Mouse (Mus musculus) megakaryocyte-erythroid progenitor cell, adult 5 weeks (primary cell): ENCODE measurements around the gene Zfp113. TPM values are rescaled to one million over a fixed set of nuclear protein-coding genes. Genes with fewer than 3 reads are reported as not detected.

Experiments used
- polyA plus RNA-seq: library from polyadenylated mRNA; stranded (reverse); fragments of >175 nt; gene quantifications from 2 replicates; pipeline ENCODE4 v1.2.3, GENCODE M21; 2012

Gene Zfp113
- polyA plus RNA-seq = 0.29 and 0.35 TPM in 2 replicates

GRCm38 (mm10) chr5:138155443-138155976, at the start of gene Zfp113:
TSS of gene Zfp113 (minus strand) at chr5:138155744.

GRCm38 (mm10) chr5:138193771-138194727, 38.5 kb upstream of the Zfp113 start, which contains the start of gene Mblac1:
TSS of gene Mblac1 (plus strand) at chr5:138194314.

GRCm38 (mm10) chr5:138186950-138187638, 31.6 kb upstream of the Zfp113 start, which contains the start of the genes Taf6 and Cnpy4:
TSS of gene Taf6 (minus strand) at chr5:138187451.
TSS of gene Cnpy4 (plus strand) at chr5:138187485.

GRCm38 (mm10) chr5:138171695-138172491, 16.3 kb upstream of the Zfp113 start, which contains the start of the genes Ap4m1 and Mcm7:
TSS of gene Ap4m1 (plus strand) at chr5:138172002.
TSS of gene Mcm7 (minus strand) at chr5:138172422.

GRCm38 (mm10) chr5:138160842-138161665, 5.5 kb upstream of the Zfp113 start, which contains the start of gene Cops6:
TSS of gene Cops6 (plus strand) at chr5:138161071.

GRCm38 (mm10) chr5:138116255-138117198, 39.0 kb downstream of the Zfp113 start, which contains the start of gene Zscan21:
TSS of gene Zscan21 (plus strand) at chr5:138116903.

Other genes with a start within 250 kb of the Zfp113 start
- not detected in 2 replicates for gene Cyp3a13, start 234.1 kb downstream of the Zfp113 start, polyA plus RNA-seq
- not detected in 2 replicates for gene Gjc3, start 192.6 kb downstream of the Zfp113 start, polyA plus RNA-seq
- gene Azgp1, start 174.2 kb downstream of the Zfp113 start, polyA plus RNA-seq = not detected in 2 replicates
- 0.03 and 0.05 TPM in 2 replicates for gene Smok3a, start 134.5 kb downstream of the Zfp113 start, polyA plus RNA-seq
- gene Smok3b, start 134.3 kb downstream of the Zfp113 start, polyA plus RNA-seq = not detected in 2 replicates
- gene Smok3c, start 102.5 kb downstream of the Zfp113 start, polyA plus RNA-seq = 0.13 TPM in 1 of 2 replicates, not detected in the other
- gene Zkscan1, start 70.7 kb downstream of the Zfp113 start, polyA plus RNA-seq = 1.0 and 1.1 TPM in 2 replicates
- 1.4 and 1.6 TPM in 2 replicates for gene Zscan21, start 38.8 kb downstream of the Zfp113 start, polyA plus RNA-seq
- 111 and 113 TPM in 2 replicates for gene Cops6, start 5.3 kb upstream of the Zfp113 start, polyA plus RNA-seq
- gene Ap4m1, start 16.3 kb upstream of the Zfp113 start, polyA plus RNA-seq = 29.7 and 34.6 TPM in 2 replicates
- gene Mcm7, start 16.7 kb upstream of the Zfp113 start, polyA plus RNA-seq = 63.1 and 79.9 TPM in 2 replicates
- 27.4 and 28.8 TPM in 2 replicates for gene Taf6, start 31.7 kb upstream of the Zfp113 start, polyA plus RNA-seq
- 2.8 and 3.1 TPM in 2 replicates for gene Cnpy4, start 31.7 kb upstream of the Zfp113 start, polyA plus RNA-seq
- 5.2 and 7.1 TPM in 2 replicates for gene Mblac1, start 38.6 kb upstream of the Zfp113 start, polyA plus RNA-seq
- 0.39 and 0.83 TPM in 2 replicates for gene Nxpe5, start 70.2 kb upstream of the Zfp113 start, polyA plus RNA-seq
- gene Lamtor4, start 99.7 kb upstream of the Zfp113 start, polyA plus RNA-seq = 135 and 171 TPM in 2 replicates
- gene BC037034, start 108.3 kb upstream of the Zfp113 start, polyA plus RNA-seq = 210 and 248 TPM in 2 replicates
- gene Gal3st4, start 117.1 kb upstream of the Zfp113 start, polyA plus RNA-seq = not detected in 2 replicates
- gene Gm43720, start 124.2 kb upstream of the Zfp113 start, polyA plus RNA-seq = not detected in 2 replicates
- 5.9 and 8.4 TPM in 2 replicates for gene Gpc2, start 124.3 kb upstream of the Zfp113 start, polyA plus RNA-seq
- 8.0 and 9.8 TPM in 2 replicates for gene Stag3, start 124.5 kb upstream of the Zfp113 start, polyA plus RNA-seq
- gene Pvrig, start 186.2 kb upstream of the Zfp113 start, polyA plus RNA-seq = not detected in 2 replicates